Mouse (Mus musculus) midbrain, postnatal 0 days (tissue): Measurements from ENCODE around the gene Pgd. TPM values are rescaled to one million over a fixed set of nuclear protein-coding genes. Genes with fewer than 3 reads are reported as not detected.

ENCODE experiments used
- ATAC-seq: fragments of 200-750 bp; cut with Nextera tagmentation; 2 replicates; pipeline ENCODE4 v1.8.0; 2017; ENCODE audit warnings: moderate number of reproducible peaks, mild to moderate bottlenecking, moderate TSS enrichment, moderate library complexity; ENCODE audit not compliant: low FRiP score
- DNase-seq: peaks from one replicate; pipeline ENCODE4 v3.0.0-alpha.2; 2015; ENCODE audit warnings: low spot score
- H3K27ac ChIP-seq: fragments of 300-500 bp; sonication (generic); 2 replicates; pipeline ENCODE4 v1.5.1; 2014; ENCODE audit warnings: low read depth, mild to moderate bottlenecking, low read length, mixed read lengths
- H3K27me3 ChIP-seq: fragments of 300-500 bp; sonication (generic); 2 replicates; pipeline ENCODE4 v1.6.1; 2014; ENCODE audit warnings: low read length, control low read depth, mixed read lengths; ENCODE audit not compliant: insufficient read depth
- H3K36me3 ChIP-seq: fragments of 300-500 bp; sonication (generic); 2 replicates; pipeline ENCODE4 v1.6.1; 2014; ENCODE audit warnings: low read length, control low read depth, mixed read lengths; ENCODE audit not compliant: insufficient read depth
- H3K4me1 ChIP-seq: fragments of 300-500 bp; sonication (generic); 2 replicates; pipeline ENCODE4 v1.6.1; 2014; ENCODE audit warnings: mild to moderate bottlenecking, control low read depth, antibody characterized with exemption, low read length, mixed read lengths; ENCODE audit not compliant: insufficient read depth
- H3K4me2 ChIP-seq: fragments of 300-500 bp; sonication (generic); 2 replicates; pipeline ENCODE4 v1.6.1; 2014; ENCODE audit warnings: low read depth, mild to moderate bottlenecking, low read length, mixed read lengths; ENCODE audit not compliant: poor library complexity, severe bottlenecking
- H3K4me3 ChIP-seq: fragments of 300-500 bp; sonication (generic); 2 replicates; pipeline ENCODE4 v1.5.1; 2014; ENCODE audit warnings: low read depth, mild to moderate bottlenecking, low read length, moderate library complexity
- H3K9ac ChIP-seq: fragments of 300-500 bp; sonication (generic); replicated peaks from 2 replicates; pipeline ENCODE4 v1.6.1; 2014; ENCODE audit warnings: mild to moderate bottlenecking, low read length, moderate library complexity, mixed read lengths; ENCODE audit not compliant: poor library complexity, severe bottlenecking
- H3K9me3 ChIP-seq: fragments of 300-500 bp; sonication (generic); 2 replicates; pipeline ENCODE4 v1.6.1; 2016; ENCODE audit warnings: low read length, control low read depth
- CTCF ChIP-seq: IDR thresholded peaks from 2 replicates; pipeline ENCODE4 v1.5.1; 2016; ENCODE audit warnings: antibody characterized with exemption, mild to moderate bottlenecking
- WGBS: fragments of 180-500 bp; shearing (Covaris S2); extraction: QIAGEN DNeasy Blood & Tissue Kit; methylation state at CpG from one replicate; pipeline ENCODE4 v1.1.7; 2014; 5-methylcytosine and 5-hydroxymethylcytosine counted together
- polyA plus RNA-seq: library from polyadenylated mRNA; unstranded; fragments of >200 nt; fragmentation: Nextera tagmentation; extraction: Ambion mirVana; gene quantifications from 2 replicates; pipeline ENCODE4 v1.2.1, GENCODE M21; 2015
- total RNA-seq: library from RNA; depleted of rRNA; stranded (reverse); fragments of >200 nt; gene quantifications from 2 replicates; pipeline ENCODE4 v1.2.3, GENCODE M21; 2014

The Pgd gene
- total and polyA plus RNA-seq, 2 experiments from 2014 or later, result 33.0 to 92.5 TPM

DNA sequence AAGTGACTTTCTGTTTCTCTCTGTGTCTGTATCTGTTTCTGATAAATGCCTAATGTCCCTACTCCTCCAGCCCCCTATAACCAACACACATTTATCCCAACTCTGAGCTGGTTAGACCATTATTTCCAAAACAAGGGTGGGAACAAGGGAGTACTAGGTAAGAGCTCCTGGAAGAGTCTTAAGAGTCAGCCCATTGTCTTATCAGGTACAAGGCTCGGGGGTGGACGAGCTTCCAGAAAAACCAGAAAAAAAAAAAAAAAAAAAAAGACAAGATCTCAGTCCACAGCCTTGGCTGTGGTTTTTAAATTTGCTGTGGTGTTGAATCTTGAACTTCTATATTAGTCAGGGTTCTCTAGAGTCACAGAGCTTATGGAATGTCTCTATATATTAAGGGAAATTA, 1.4 kb upstream of the Pgd start:
- Histone ChIP-seq H3K4me2 (no peak overlapping the region), H3K27me3 (no peaks in the 10 kb centered on the region), H3K27ac (no peak overlapping the region), H3K36me3 (0 out of 2 replicates have a peak, but pooled peaks cover 3% of the 10 kb centered on the region), H3K4me1 (no peaks in the 10 kb centered on the region), H3K9ac (no peak overlapping the region), H3K4me3 (no peak overlapping the region), H3K9me3 (no peaks in the 10 kb centered on the region)
- WGBS, result 92% methylated on average over 2 of the region's 2 CpGs
- ATAC-seq (no peak), DNase-seq (no peak)
- no peak for TF ChIP-seq CTCF

DNA sequence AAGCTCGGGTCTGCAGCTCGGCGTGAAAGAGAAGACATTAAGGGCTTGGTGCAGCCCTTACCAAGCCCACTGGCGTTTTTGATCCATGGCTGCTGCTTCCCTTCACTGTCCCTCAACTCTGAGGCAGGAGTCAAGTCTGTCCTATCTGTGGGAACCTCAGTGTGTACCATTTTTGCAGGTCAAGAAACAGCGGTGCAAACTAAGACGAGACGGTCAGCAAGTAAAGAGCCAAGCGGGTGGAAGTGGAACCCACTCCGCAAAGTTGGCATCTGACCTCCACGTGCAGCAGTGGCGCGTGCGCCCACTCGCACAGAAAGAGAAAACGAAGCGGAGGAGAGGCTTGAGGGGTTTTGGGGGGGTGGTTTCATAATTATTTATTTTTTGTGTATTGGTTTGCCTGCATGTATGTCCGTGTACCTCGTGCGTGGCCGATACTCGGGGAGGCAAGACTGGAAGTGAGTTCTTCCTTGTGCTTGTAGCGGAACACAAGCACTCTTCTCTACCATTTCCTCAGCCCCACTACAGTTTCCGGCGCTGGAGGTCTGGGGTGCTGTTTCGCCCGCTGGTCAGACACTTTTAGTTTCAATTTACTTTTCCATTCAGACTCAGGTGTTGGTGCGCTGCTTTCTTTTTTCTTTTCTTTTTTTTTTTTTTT, 513 bp upstream of the Pgd start:
- no peak for TF ChIP-seq CTCF
- Histone ChIP-seq H3K9me3 (no peaks in the 10 kb centered on the region), H3K4me2 (peak overlapping the region; percentile 72), H3K27me3 (no peaks in the 10 kb centered on the region), H3K4me3 (peak overlapping the region; percentile 78), H3K9ac (peak overlapping the region; percentile 75), H3K27ac (peak overlapping the region; percentile 52; the same call in 1 of the 2 replicates), H3K36me3 (0 out of 2 replicates have a peak, but pooled peaks cover 3% of the 10 kb centered on the region), H3K4me1 (no peaks in the 10 kb centered on the region)
- no peak for DNase-seq
- peak; percentile 55 for ATAC-seq
- WGBS, result 2% methylated on average over 26 of the region's 27 CpGs

DNA sequence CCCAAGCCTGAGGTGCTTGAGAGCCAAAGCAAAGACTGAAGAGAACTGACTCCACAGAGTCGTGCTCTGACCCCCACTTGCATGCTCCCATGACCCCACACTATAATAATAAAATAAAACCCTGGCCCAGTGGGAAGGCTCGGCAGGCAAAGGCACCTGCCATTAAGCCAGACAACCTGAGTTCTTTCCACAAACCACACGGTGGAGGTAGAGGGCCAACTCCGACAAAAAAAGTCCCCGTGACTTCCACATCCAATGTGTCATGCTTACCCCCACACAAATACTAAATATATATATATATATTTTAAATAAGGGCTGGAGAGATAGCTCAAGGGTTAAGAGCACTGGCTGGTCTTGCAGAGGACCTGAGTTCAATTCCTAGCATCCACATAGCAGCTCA, 2.4 kb downstream of the Pgd start:
- no peaks in the 10 kb centered on the region for H3K4me1 ChIP-seq
- no peak overlapping the region for H3K27ac ChIP-seq
- H3K36me3 ChIP-seq, result peaks cover 27% of the 10 kb centered on the region
- no peaks in the 10 kb centered on the region for H3K9me3 ChIP-seq
- H3K4me3 ChIP-seq, result no peak overlapping the region
- no peak for DNase-seq
- no peak overlapping the region for H3K4me2 ChIP-seq
- no peak overlapping the region for H3K9ac ChIP-seq
- TF ChIP-seq CTCF, result peak; percentile 50
- H3K27me3 ChIP-seq, result no peaks in the 10 kb centered on the region
- no peak for ATAC-seq
- WGBS, result 57% methylated on average over 5 of the region's 5 CpGs

DNA sequence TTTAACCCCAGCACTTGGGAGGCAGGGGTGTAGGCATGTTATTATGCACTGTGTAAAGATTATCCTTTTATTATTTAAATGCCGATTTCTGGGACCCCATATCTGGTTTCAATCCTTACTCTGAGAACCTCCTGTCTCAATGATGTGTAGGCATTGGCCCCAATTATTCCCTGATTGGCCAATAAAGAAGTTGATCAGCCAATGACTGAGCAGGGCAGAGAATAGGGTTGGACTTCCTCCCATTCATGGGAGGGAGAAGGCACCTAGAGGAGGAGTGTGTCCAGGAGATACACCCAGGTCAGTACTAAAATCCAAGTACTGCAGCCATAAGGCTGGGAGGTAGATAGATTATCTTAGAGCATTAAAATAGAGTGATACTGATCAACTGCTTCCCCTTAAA, 3.4 kb downstream of the Pgd start:
- Histone ChIP-seq H3K27ac (no peak overlapping the region), H3K4me2 (no peak overlapping the region), H3K4me1 (no peaks in the 10 kb centered on the region), H3K9ac (no peak overlapping the region), H3K27me3 (no peaks in the 10 kb centered on the region), H3K9me3 (no peaks in the 10 kb centered on the region), H3K36me3 (peaks cover 36% of the 10 kb centered on the region), H3K4me3 (no peak overlapping the region)
- WGBS, result 59% methylated on average over 1 of the region's 1 CpGs
- TF ChIP-seq CTCF, result no peak
- no peak for DNase-seq
- no peak for ATAC-seq

DNA sequence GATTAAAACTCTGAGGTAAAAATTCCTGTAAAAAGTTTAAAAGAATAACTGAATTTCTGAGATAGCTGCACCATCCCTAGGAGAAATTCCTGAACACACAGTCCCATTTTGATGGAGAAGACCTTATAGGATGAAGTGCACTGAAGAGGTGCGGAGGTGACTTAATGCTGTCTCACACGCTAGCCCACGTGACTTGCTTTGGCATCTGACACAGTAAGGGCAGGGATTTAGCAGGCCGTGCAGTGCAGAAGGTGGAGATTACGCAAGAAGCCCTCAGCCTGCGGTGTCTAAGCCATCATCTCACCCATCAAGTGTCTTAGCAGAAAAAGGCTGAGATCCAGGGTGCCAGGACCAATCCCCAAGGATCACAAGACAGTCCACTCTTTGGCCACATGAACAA, 5.4 kb downstream of the Pgd start:
- H3K4me3 ChIP-seq, result no peak overlapping the region
- peaks cover 57% of the 10 kb centered on the region for H3K36me3 ChIP-seq
- no peaks in the 10 kb centered on the region for H3K4me1 ChIP-seq
- H3K9me3 ChIP-seq, result no peaks in the 10 kb centered on the region
- no peak overlapping the region for H3K9ac ChIP-seq
- no peaks in the 10 kb centered on the region for H3K27me3 ChIP-seq
- no peak overlapping the region for H3K4me2 ChIP-seq
- no peak for DNase-seq
- TF ChIP-seq CTCF, result no peak
- H3K27ac ChIP-seq, result no peak overlapping the region
- WGBS, result 94% methylated on average over 6 of the region's 6 CpGs
- ATAC-seq, result no peak

DNA sequence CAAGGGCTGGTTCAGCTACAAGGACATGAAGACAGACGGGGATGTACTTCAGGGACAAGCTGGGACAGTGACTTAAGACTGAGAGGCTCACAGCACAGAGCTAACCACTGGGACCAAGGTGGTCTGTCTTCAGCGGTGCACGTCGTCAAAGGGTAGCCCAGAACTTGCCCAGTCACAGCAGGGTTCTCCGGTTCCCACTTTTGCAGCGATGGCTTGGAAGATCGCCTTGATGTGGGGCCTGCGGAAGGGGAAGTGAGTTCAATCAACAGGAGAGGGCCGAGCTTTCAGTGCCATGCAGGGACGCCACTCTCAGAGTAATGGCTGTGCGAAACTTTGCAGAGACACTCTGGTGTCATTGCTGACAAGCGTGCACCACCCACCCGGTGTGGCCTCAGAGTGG, 6.7 kb downstream of the Pgd start:
- DNase-seq, result no peak
- peaks cover 58% of the 10 kb centered on the region for H3K36me3 ChIP-seq
- WGBS, result 91% methylated on average over 13 of the region's 13 CpGs
- H3K4me3 ChIP-seq, result no peak overlapping the region
- no peak overlapping the region for H3K9ac ChIP-seq
- no peak for TF ChIP-seq CTCF
- H3K4me1 ChIP-seq, result no peaks in the 10 kb centered on the region
- H3K27me3 ChIP-seq, result no peaks in the 10 kb centered on the region
- ATAC-seq, result no peak
- H3K9me3 ChIP-seq, result no peaks in the 10 kb centered on the region
- no peak overlapping the region for H3K27ac ChIP-seq
- H3K4me2 ChIP-seq, result no peak overlapping the region
